Mouse (Mus musculus) thymus, adult 2 months (tissue): Measurements from ENCODE around the gene Tbx4.

ENCODE experiments used
- CTCF ChIP-seq: fragments of 200-500 bp; IDR thresholded peaks from 2 replicates; pipeline ENCODE4 v1.5.1; 2012; ENCODE audit warnings: mild to moderate bottlenecking, control low read depth, low read length, moderate library complexity, borderline replicate concordance; ENCODE audit not compliant: control insufficient read depth, poor library complexity, insufficient read depth; ENCODE audit errors: extremely low read depth
- POLR2A ChIP-seq: fragments of 200-500 bp; IDR thresholded peaks from 2 replicates; pipeline ENCODE4 v1.6.1; 2012; ENCODE audit warnings: mild to moderate bottlenecking, low read length, control low read depth, moderate library complexity; ENCODE audit not compliant: control insufficient read depth, poor library complexity, insufficient read depth; ENCODE audit errors: extremely low read depth

GRCm38 (mm10) chr11:85840803-85841145 lies 45.4 kb upstream of the Tbx4 start:
- no peak for TF ChIP-seq CTCF
- TF ChIP-seq POLR2A: no peak
